ENCODE assay signal across 13 mouse cellular contexts in the genomic region with DNA sequence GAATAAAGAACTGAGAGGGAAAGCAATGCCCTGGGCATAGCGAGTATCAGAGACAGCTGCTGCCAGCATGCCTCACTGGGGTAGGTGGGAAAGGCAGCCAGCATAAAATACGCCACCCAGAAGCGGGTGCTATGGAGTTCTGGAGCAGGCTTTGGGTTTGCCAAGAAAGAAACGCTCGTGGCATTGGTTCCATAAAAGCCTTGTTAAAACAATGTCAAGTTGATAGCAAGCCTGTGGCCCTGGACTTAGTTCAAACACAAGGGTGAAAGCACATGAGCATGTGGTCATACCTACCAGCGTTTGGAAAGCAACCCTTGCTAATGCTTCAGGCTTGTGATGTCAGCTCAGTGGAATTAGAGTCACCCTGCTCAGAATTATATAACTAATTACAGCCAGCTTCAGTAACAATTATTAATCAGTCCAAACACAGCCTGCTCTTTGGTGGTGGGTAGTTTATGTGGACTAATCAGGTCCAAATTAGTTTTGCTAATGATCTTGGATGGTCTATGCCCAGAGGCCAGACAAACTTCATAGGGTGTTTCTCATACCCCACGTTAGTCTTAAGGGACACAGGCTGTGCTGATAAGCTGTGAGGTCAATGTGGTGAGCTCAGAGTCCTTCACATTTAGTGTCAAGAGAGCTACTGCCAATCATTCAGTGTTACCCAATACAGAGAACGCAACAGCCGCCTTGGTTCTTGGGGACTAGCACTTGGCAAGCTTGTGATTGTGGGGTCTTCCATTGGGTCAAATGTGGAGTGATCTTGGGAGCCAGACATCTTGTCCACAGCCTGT. TPM values are rescaled to one million over a fixed set of nuclear protein-coding genes. Genes with fewer than 3 reads are reported as not detected.
DNase-seq lines count a peak whose midpoint lies in the region; ATAC-seq lines count a peak whose summit lies in the region.
"Had no signal": no experiment of that assay in that cellular context is flagged by ENCODE, and none has a peak within 500 bp of the region (broad histone marks: within the 10 kb centered on the region; RNA-seq: fewer than 3 reads in every experiment).

No protein-coding gene starts in this region.

- no peak for ATAC-seq in frontal cortex, adult (ENCODE audit: low TSS enrichment)
- ATAC-seq: liver, postnatal 0 days had no signal

- intact Hi-C loops in heart, postnatal 14 days (cut with DNase I) = no loop called here

- DNase-seq in adrenal gland, adult 2 months = peak; percentile 80
- no peak for DNase-seq in adrenal gland, postnatal 4 days (ENCODE audit: low spot score in 2 of 2)
- DNase-seq in kidney, adult 9 months = peak; percentile 50
- no peak for DNase-seq in kidney, postnatal 25 days
- peak; percentile 30 for DNase-seq in fat pad, adult 2 months (ENCODE audit: extremely low read depth, low read depth, low spot score)
- peak; percentile 33 to 48 for DNase-seq in heart, postnatal 14 days
- DNase-seq in thymus, postnatal 0 days (ENCODE audit: low spot score) = no peak
- DNase-seq: cerebellum, adult 9-11 months; liver, postnatal 0 days; lung, postnatal 4 days; midbrain, embryonic 14.5 days; spleen, adult 18-20 months had no signal

RNA-seq across cellular contexts. Expression of a gene that starts 34.5 kb away (rescaled TPM):
- total RNA-seq in adrenal gland, adult 2 months (2021) = 100 to 1,000 TPM in 1 of 2 experiments, 10 to 100 TPM in 1; 90.5 to 175 TPM
- polyA plus RNA-seq in adrenal gland, adult 2 months (2012; rRNA removed) = 246 and 317 TPM in 2 replicates
- 10 to 100 TPM; 19.5 to 22.2 TPM for total RNA-seq in adrenal gland, postnatal 4 days (2021)
- total RNA-seq in heart, postnatal 14 days (2021) = 10 to 100 TPM; 53.0 to 62.6 TPM
- polyA plus RNA-seq in thymus, postnatal 0 days (2015; fragmentation: Nextera tagmentation; extraction: Ambion mirVana) = 1.6 TPM in 2 replicates

Comparison
In these comparisons a context has a peak if more than half of its experiments do, and no peak if none do; other contexts are left out.
1. DNase-seq: peak in adrenal gland, adult 2 months (single experiment), kidney, adult 9 months (single experiment), fat pad, adult 2 months (single experiment) and heart, postnatal 14 days (2 of 2); none in adrenal gland, postnatal 4 days (0 of 2), kidney, postnatal 25 days (0 of 2) and thymus, postnatal 0 days (single experiment).